Comparison of ENCODE assay signal across 25 mouse cellular contexts in the genomic region with DNA sequence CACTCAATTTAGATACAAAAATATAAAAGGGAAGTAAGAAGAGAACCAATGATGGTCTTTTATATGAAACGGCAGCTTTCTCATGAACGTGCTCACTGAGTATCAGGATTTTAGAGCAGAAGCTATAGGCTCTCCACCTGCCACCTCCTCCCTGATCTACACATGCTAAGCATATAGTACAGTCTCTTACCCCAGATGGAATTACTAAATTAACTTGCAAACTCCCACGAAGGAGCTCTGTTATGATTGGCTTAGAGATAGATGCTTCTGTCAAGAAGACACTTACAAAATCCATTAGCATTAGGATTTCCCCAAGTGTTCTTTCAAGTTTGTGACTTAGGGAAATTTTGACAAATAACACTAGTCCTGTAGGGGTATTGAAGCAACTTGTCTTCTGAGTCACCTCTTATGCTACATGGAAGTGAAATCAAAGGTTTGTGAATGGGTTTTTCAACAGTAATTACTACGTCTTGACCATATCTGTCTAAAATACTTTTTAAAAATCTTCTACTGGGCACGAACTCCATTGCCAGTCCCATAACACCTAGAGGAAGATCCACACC.
"Had no signal": no experiment of that assay in that cellular context is flagged by ENCODE, and none has a peak within 500 bp of the region (broad histone marks: within the 10 kb centered on the region; RNA-seq: fewer than 3 reads in every experiment).

No protein-coding gene starts in this region.

- H3K4me2 ChIP-seq: heart, embryonic 11.5 days; heart, embryonic 13.5 days; heart, embryonic 15.5 days; hindbrain, embryonic 13.5 days; hindbrain, embryonic 15.5 days; kidney, embryonic 15.5 days; limb, embryonic 13.5 days; limb, embryonic 15.5 days; liver, embryonic 12.5 days had no signal

- H3K4me1 ChIP-seq: heart, embryonic 13.5 days; heart, embryonic 15.5 days; hindbrain, embryonic 13.5 days; hindbrain, embryonic 15.5 days; kidney, embryonic 15.5 days; limb, embryonic 13.5 days; limb, embryonic 15.5 days; liver, embryonic 12.5 days had no signal

- DNase-seq: gastrocnemius, postnatal 14 days; gastrocnemius, postnatal 36 days; heart, adult 2 months; heart, postnatal 14 days; heart, postnatal 36 days; kidney, adult 11 months; kidney, adult 2 months; kidney, adult 9 months; kidney, postnatal 14 days; kidney, postnatal 36 days; layer of hippocampus, adult 9-11 months; layer of hippocampus, postnatal 36 days; left cerebral cortex, postnatal 4 days had no signal

- H3K36me3 ChIP-seq: heart, embryonic 13.5 days; heart, embryonic 15.5 days; hindbrain, embryonic 13.5 days; hindbrain, embryonic 15.5 days; kidney, embryonic 15.5 days; limb, embryonic 13.5 days; limb, embryonic 15.5 days; liver, embryonic 12.5 days had no signal

- H3K4me3 ChIP-seq: heart, adult 2 months; heart, embryonic 13.5 days; heart, embryonic 15.5 days; hindbrain, embryonic 13.5 days; hindbrain, embryonic 15.5 days; kidney, embryonic 15.5 days; limb, embryonic 13.5 days; limb, embryonic 15.5 days; liver, embryonic 12.5 days had no signal

- H3K27me3 ChIP-seq: heart, embryonic 13.5 days; heart, embryonic 15.5 days; hindbrain, embryonic 13.5 days; hindbrain, embryonic 15.5 days; kidney, embryonic 15.5 days; limb, embryonic 13.5 days; limb, embryonic 15.5 days; liver, embryonic 12.5 days had no signal

- H3K9me3 ChIP-seq: heart, embryonic 13.5 days; heart, embryonic 15.5 days; hindbrain, embryonic 13.5 days; hindbrain, embryonic 15.5 days; kidney, embryonic 15.5 days; limb, embryonic 13.5 days; limb, embryonic 15.5 days; liver, embryonic 12.5 days had no signal

- H3K9ac ChIP-seq: heart, embryonic 13.5 days; heart, embryonic 15.5 days; hindbrain, embryonic 13.5 days; hindbrain, embryonic 15.5 days; kidney, embryonic 15.5 days; limb, embryonic 13.5 days; limb, embryonic 15.5 days; liver, embryonic 12.5 days; liver, embryonic 14.5 days had no signal

- H3K27ac ChIP-seq: heart, adult 2 months; heart, embryonic 13.5 days; heart, embryonic 15.5 days; hindbrain, embryonic 13.5 days; hindbrain, embryonic 15.5 days; hindbrain, postnatal 0 days; kidney, embryonic 15.5 days; kidney, postnatal 0 days; limb, embryonic 13.5 days; limb, embryonic 15.5 days; liver, embryonic 12.5 days; liver, embryonic 14.5 days had no signal
